Mouse (Mus musculus) urinary bladder, postnatal 25 days (tissue): ENCODE data around the gene Spata33.
A peak's percentile ranks its signal among the peaks of the same experiment; 100 is the strongest.
"Not testable (repeated sequence)": the region's sequence is repeated elsewhere in the genome, so short reads cannot be mapped to it uniquely, and the experiment has no call there.

Experiments
- DNase-seq: peaks from one replicate; pipeline ENCODE4 v3.0.0; 2022; ENCODE audit warnings: low spot score

The Spata33 gene

DNA sequence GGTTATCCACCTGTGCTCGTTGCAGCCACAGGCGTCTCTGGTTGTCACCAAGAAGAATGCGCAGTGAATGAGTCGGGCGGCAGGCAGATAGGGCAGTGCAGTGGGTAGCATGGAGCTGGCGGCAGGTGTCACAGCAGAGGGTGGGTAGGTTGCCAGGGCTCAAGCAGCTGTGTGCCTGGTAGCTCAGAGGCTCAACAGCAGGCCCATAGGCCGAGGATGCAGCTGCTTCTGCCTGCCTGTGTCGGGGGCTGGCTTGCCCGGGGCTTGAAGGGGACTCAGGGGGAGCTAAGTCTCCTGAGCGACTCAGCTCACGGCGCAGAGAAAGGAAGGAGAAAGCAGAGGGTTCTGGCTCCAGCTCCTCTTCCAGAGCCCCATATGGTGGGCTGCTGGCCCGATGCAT lies 20.7 kb downstream of the Spata33 start:
- DNase-seq = no peak

- DNase-seq = no peak
These were observed 21.1 kb downstream of the Spata33 start for GRCm38 (mm10) chr8:123233760-123234159.

GRCm38 (mm10) chr8:123234918-123235519 lies 22.4 kb downstream of the Spata33 start:
- no peak for DNase-seq

DNA sequence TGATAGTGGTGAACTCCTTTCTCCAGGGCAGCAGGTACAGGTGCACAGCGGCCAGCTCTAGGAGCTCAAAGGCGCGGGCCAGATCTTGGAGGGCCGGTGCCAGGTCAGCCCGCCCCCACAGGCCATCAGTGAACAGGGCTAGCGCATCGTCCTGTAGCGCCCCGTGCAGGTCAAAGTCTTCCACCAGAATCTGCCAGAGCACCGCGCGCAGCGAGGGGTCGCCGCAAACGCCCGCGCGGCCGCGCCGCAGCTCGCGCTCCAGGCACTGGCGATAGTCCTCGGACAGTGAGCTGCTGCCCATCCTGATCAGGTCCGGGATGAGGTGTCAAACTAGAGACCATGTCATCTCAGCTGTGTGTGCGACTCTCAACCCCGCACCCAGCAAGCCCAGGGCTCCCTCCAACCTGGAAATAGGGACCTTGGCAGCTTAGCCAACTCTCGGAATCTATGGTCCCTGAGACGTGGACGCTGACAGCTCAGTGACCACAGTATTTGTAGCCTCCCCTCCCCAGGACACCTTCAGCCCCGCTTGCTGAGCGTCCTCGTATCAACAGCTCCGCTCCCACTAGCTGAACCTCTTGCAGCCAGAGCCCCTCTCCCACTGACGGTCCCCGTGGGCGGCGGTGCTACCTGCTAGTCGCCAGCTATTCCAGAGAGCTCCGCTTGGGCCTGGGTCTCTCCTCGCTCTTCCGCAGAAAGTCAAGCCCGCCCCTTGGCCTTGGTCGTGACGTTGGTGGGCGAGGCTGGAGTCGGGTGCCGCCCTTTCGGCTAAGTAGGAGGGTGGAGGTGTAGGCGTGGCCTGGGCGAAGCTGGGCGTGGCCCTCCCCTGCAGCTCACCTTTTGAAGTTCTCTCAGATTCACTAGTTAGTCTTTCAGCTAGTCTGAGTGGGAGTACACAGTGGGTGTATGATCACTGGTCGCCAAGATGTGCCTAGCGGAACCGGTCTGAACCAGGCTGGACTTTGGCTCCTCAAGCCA lies 23.2 kb downstream of the Spata33 start, which contains the start of gene Spata2l:
TSS of gene Spata2l (minus strand) at position 714 of the 978 bp plus-strand sequence.
- peak; percentile 80 for DNase-seq

DNA sequence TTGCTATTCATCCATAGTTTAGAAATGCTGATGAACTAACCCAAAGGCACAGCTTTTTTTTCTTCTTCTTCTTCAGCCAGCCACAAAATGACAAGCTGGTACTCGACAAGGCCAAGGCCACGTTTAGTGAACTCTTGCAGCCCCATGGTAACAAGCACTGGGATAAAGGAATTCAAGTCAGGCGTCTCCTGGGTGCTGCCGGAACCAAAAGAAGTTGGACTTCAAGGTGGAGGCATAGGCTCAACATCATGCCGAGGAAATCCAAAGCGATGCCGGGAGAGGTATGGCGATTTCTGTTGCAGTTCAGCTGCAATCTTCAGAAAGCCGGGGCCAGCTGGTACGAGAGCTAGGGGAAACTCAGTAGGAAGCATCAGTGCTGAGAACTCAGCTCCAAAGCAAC lies 26.8 kb downstream of the Spata33 start:
- DNase-seq = no peak

GRCm38 (mm10) chr8:123242107-123242923 lies 29.7 kb downstream of the Spata33 start:
- no peak for DNase-seq

DNA sequence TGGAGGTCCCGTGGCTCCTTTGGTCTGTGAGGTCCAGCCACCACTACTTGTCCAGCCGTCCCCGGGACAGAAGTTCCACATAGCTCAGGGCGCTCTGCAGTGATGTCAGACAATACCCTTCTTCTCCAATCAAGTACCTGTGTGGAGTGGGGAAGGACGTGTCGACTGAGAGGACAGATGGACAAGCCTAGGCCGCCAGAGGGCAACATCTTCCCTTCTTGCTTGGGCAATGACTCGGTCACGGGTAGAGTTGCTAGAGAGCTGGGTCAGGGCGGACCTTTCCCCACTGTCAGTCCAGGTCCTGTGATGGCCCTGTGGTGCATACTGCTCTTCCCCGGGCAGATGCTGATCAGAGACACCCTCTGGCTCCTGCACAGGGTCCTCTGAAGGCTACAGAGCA lies 30.4 kb downstream of the Spata33 start:
- no peak for DNase-seq

- no peak for DNase-seq
These were observed 31.8 kb downstream of the Spata33 start for GRCm38 (mm10) chr8:123244382-123244781.

GRCm38 (mm10) chr8:123245543-123245942 lies 32.9 kb downstream of the Spata33 start:
- DNase-seq = no peak

DNA sequence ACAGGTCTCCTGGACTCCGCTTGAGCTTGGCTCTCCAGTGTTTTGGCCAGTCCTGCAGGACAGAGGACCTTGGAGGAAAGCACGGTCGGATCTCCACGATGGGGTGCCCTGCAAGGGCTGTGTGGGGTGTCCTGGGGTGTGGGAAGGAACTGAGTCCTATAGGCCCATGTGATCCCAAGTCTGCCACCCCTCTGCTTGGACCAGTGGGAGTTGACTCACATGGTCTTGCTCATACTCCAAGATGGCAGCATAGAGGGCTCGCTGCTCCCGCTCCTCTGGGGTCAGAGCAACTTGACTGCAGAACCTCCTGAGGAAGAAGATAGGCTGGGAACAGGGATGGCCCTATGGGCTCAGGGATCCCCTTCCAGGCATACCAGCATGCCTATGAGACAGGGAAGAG lies 35.1 kb downstream of the Spata33 start:
- no peak for DNase-seq

DNA sequence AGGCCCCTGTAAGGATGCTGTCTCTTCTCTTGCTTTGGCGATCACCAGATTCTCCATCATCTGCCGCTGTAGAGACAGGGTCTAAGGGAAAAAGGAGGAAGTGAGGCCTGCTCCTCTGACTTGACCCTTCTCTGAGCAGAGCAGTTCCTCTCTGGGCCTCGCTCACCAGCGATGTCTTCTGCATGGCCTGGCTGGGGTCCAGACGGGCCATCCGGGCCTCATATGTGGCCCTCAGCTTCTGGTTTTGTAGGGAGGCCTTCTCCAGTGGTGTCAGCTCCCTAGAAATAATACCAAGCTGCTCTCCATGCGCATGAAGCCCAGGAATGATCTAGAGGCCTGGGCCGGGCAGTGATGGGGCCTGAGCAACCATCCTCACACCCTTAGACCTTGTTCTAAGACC lies 36.0 kb downstream of the Spata33 start:
- no peak for DNase-seq

GRCm38 (mm10) chr8:123250940-123251339 lies 38.3 kb downstream of the Spata33 start:
- no peak for DNase-seq

GRCm38 (mm10) chr8:123252925-123253324 lies 40.3 kb downstream of the Spata33 start:
- no peak for DNase-seq

GRCm38 (mm10) chr8:123253451-123254098 lies 40.9 kb downstream of the Spata33 start:
- no peak for DNase-seq

GRCm38 (mm10) chr8:123254099-123254885 lies 41.7 kb downstream of the Spata33 start, which contains the start of the genes Zfp276 and Vps9d1:
Gene Zfp276, plus strand, starts transcription at chr8:123254195.
Gene Vps9d1, minus strand, starts transcription at chr8:123254348.
- peak; percentile 84 for DNase-seq

DNA sequence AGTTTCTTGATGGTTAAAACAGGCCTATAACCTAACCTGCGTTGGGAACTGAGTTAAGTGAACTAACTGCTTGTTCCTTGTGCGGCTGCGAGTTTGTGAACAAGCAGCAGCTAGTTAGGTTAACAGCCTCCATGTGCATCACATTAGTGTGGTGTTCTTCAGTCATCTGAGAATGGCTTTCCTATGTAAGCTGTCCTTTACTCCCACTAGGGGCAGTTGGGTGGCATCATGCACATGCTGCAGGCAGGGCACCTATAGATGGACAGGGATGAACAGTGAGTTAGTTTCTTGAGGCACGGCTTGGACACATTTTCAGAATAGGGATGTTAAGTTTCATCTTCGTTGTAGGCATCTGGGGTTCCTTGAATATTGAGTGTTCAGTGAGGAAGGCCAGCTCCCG lies 42.5 kb downstream of the Spata33 start:
- no peak for DNase-seq

GRCm38 (mm10) chr8:123257114-123257513 lies 44.5 kb downstream of the Spata33 start:
- DNase-seq = no peak

DNA sequence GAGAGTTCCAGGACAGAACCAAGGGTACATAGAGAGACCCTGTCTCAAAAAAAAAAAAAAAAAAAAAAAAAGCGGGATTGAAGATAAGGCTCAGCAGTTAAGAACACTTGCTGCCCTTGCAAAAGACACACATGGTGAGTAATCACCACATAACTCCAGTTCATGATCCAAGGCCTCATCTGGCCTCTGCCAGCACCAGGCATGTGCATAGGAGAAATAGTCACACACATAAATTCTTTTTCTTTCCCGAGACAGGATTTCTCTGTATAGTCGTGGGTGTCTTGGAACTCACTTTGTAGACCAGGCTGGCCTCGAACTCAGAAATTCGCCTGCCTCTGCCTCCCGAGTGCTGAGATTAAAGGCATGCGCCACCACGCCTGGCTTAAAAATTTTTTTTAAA lies 45.0 kb downstream of the Spata33 start:
- DNase-seq = not testable (repeated sequence)

DNA sequence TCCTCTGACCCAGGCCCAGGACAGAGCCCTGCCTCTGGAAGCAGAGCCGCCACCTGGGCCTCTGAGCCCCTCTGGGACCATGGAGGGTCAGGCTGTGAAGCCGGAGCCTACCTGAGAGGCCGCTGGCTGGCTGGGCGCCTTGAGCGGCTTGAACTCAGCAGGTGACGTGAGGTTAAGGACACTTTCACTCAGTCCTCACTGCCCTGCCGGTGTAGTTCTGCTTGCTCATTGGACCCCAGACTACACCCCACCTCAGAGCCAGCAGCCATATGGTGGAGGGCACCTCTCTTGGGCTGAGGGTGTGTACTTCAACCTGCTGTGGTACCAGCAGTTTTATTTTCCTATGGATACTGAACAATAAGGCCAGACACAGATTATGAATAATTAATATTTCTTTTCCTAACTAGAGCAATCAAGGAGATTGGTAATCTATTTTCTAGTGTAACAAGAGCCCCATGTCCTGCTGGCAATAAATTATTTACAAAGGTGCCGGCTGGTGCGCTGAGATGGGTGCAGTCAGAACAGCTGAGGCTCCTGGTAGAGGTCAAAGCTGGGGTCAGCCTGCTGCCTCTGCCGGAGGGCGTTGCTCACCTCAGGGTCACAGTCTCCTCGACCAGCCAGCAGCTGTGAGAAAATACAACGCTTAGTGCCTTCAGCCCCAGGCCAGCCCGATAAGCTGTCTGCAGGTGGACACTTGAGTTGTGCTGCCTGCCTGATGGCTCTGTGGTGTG lies 55.5 kb downstream of the Spata33 start:
- no peak for DNase-seq

- no peak for DNase-seq
These were observed 58.5 kb downstream of the Spata33 start for GRCm38 (mm10) chr8:123271147-123271546.
